Comparison of ENCODE assay signal across 8 mouse cellular contexts in genomic region chr15:101339537-101339936, GRCm38 (mm10). TPM values are rescaled to one million over a fixed set of nuclear protein-coding genes. Genes with fewer than 3 reads are reported as not detected.
DNase-seq lines count a peak whose midpoint lies in the region; ATAC-seq and TF ChIP-seq lines count a peak whose summit lies in the region.

No protein-coding gene starts in this region.

- WGBS in embryonic facial prominence, embryonic 15.5 days, result 0% methylated on average over 2 of the region's 2 CpGs
- WGBS in heart, embryonic 12.5 days, result 0% methylated on average over 2 of the region's 2 CpGs
- 0% methylated on average over 2 of the region's 2 CpGs for WGBS in kidney, postnatal 0 days
- 0% methylated on average over 2 of the region's 2 CpGs for WGBS in liver, adult 2 months
- 0% methylated on average over 2 of the region's 2 CpGs for WGBS in stomach, embryonic 14.5 days

- no peak overlapping the region for H3K9ac ChIP-seq in embryonic facial prominence, embryonic 15.5 days
- H3K9ac ChIP-seq in heart, embryonic 12.5 days, result no peak overlapping the region
- H3K9ac ChIP-seq in kidney, postnatal 0 days (ENCODE audit: low read depth, low read length), result no peak overlapping the region
- no peak overlapping the region for H3K9ac ChIP-seq in liver, adult 2 months (ENCODE audit: low read depth, low read length)
- H3K9ac ChIP-seq in stomach, embryonic 14.5 days (replicated peaks; ENCODE audit: low read depth, low read length), result no peak overlapping the region

- TF ChIP-seq POLR2A in bone marrow macrophage, adult 2 months (IDR thresholded peaks at IDR 0.05; ENCODE audit: borderline replicate concordance, low read depth, low read length), result no peak
- no peak for TF ChIP-seq POLR2A in liver, adult 2 months (IDR thresholded peaks at IDR 0.05; ENCODE audit: extremely low read depth, insufficient read depth, low read length)

- H3K36me3 ChIP-seq in embryonic facial prominence, embryonic 15.5 days, result no peaks in the 10 kb centered on the region
- H3K36me3 ChIP-seq in heart, embryonic 12.5 days, result no peaks in the 10 kb centered on the region
- no peaks in the 10 kb centered on the region for H3K36me3 ChIP-seq in kidney, postnatal 0 days (ENCODE audit: insufficient read depth, low read length)
- H3K36me3 ChIP-seq in liver, adult 2 months (ENCODE audit: control insufficient read depth, insufficient read depth, low read length), result no peaks in the 10 kb centered on the region
- no peaks in the 10 kb centered on the region for H3K36me3 ChIP-seq in stomach, embryonic 14.5 days (ENCODE audit: control insufficient read depth, insufficient read depth, low read length)

- TF ChIP-seq CTCF in bone marrow macrophage, adult 2 months (IDR thresholded peaks at IDR 0.05; ENCODE audit: low read depth, low read length), result peak; percentile 96
- peak; percentile 97 for TF ChIP-seq CTCF in kidney, postnatal 0 days (IDR thresholded peaks at IDR 0.05; ENCODE audit: low read depth)
- TF ChIP-seq CTCF in liver, adult 2 months (IDR thresholded peaks at IDR 0.05; ENCODE audit: low read depth, low read length), result peak; percentile 79

- no peaks in the 10 kb centered on the region for H3K27me3 ChIP-seq in embryonic facial prominence, embryonic 15.5 days
- H3K27me3 ChIP-seq in heart, embryonic 12.5 days (replicated peaks), result peaks cover 5% of the 10 kb centered on the region; the same call in 1 of the 2 replicates
- H3K27me3 ChIP-seq in kidney, postnatal 0 days (ENCODE audit: insufficient read depth, low read length), result no peaks in the 10 kb centered on the region
- no peaks in the 10 kb centered on the region for H3K27me3 ChIP-seq in liver, adult 2 months (ENCODE audit: control insufficient read depth, insufficient read depth, low read length)
- H3K27me3 ChIP-seq in stomach, embryonic 14.5 days (ENCODE audit: control insufficient read depth, insufficient read depth, low read length), result no peaks in the 10 kb centered on the region

- no peaks in the 10 kb centered on the region for H3K9me3 ChIP-seq in embryonic facial prominence, embryonic 15.5 days (replicated peaks)
- no peaks in the 10 kb centered on the region for H3K9me3 ChIP-seq in heart, embryonic 12.5 days (replicated peaks)
- no peaks in the 10 kb centered on the region for H3K9me3 ChIP-seq in kidney, postnatal 0 days (replicated peaks; ENCODE audit: low read length)
- no peaks in the 10 kb centered on the region for H3K9me3 ChIP-seq in stomach, embryonic 14.5 days (ENCODE audit: control insufficient read depth, low read depth, low read length)

- H3K79me2 ChIP-seq in liver, adult 2 months (ENCODE audit: control insufficient read depth, insufficient read depth, low read length), result no peaks in the 10 kb centered on the region

- peak; percentile 70; the same call in 1 of the 2 replicates for ATAC-seq in embryonic facial prominence, embryonic 15.5 days (ENCODE audit: insufficient number of reproducible peaks, low FRiP score, low TSS enrichment, low read depth)
- ATAC-seq in heart, embryonic 12.5 days (ENCODE audit: insufficient number of reproducible peaks, low FRiP score), result 0 out of 2 replicates have a peak, but pooled peaks have one; percentile 47
- peak; percentile 69 for ATAC-seq in kidney, postnatal 0 days (replicated peaks; ENCODE audit: low FRiP score, low read depth)
- peak; percentile 85; the same call in 1 of the 2 replicates for ATAC-seq in stomach, embryonic 14.5 days (ENCODE audit: insufficient number of reproducible peaks, insufficient read depth, low FRiP score, low read depth)

- no peak overlapping the region for H3K4me2 ChIP-seq in embryonic facial prominence, embryonic 15.5 days (replicated peaks)
- H3K4me2 ChIP-seq in heart, embryonic 12.5 days, result no peak overlapping the region
- H3K4me2 ChIP-seq in kidney, postnatal 0 days (ENCODE audit: low read length), result no peak overlapping the region
- H3K4me2 ChIP-seq in stomach, embryonic 14.5 days (replicated peaks; ENCODE audit: low read depth, low read length), result no peak overlapping the region

- DNase-seq in A20 (ENCODE audit: low read depth, low spot score), result peak; percentile 83
- peak; percentile 92 for DNase-seq in kidney, postnatal 0 days (ENCODE audit: low spot score)
- DNase-seq in liver, adult 2 months (ENCODE audit: extremely low read depth, low read depth, low spot score), result peak; percentile 53
- DNase-seq in neural tube, embryonic 10.5 days (ENCODE audit: extremely low spot score, low spot score), result peak; percentile 86

- no peak overlapping the region for H3K27ac ChIP-seq in bone marrow macrophage, adult 2 months (ENCODE audit: insufficient read depth, low read depth, low read length)
- peak overlapping the region; percentile 24; the same call in 1 of the 2 replicates for H3K27ac ChIP-seq in embryonic facial prominence, embryonic 15.5 days (replicated peaks)
- no peak overlapping the region for H3K27ac ChIP-seq in heart, embryonic 12.5 days (ENCODE audit: poor library complexity, severe bottlenecking)
- no peak overlapping the region for H3K27ac ChIP-seq in kidney, postnatal 0 days
- no peak overlapping the region for H3K27ac ChIP-seq in liver, adult 2 months (replicated peaks; ENCODE audit: insufficient read depth, low read depth, low read length)
- H3K27ac ChIP-seq in stomach, embryonic 14.5 days (ENCODE audit: low read length), result peak overlapping the region; percentile 22; the same call in 1 of the 2 replicates

- peaks cover 31% of the 10 kb centered on the region for H3K4me1 ChIP-seq in bone marrow macrophage, adult 2 months (ENCODE audit: control insufficient read depth, insufficient read depth, low read length)
- H3K4me1 ChIP-seq in embryonic facial prominence, embryonic 15.5 days, result peaks cover 24% of the 10 kb centered on the region; the same call in 1 of the 2 replicates
- peaks cover 11% of the 10 kb centered on the region for H3K4me1 ChIP-seq in heart, embryonic 12.5 days (replicated peaks)
- no peaks in the 10 kb centered on the region for H3K4me1 ChIP-seq in kidney, postnatal 0 days (replicated peaks; ENCODE audit: insufficient read depth, low read length)
- no peaks in the 10 kb centered on the region for H3K4me1 ChIP-seq in liver, adult 2 months (ENCODE audit: control insufficient read depth, insufficient read depth, low read length)
- H3K4me1 ChIP-seq in stomach, embryonic 14.5 days (ENCODE audit: control insufficient read depth, insufficient read depth, low read length), result no peaks in the 10 kb centered on the region

- no peak overlapping the region for H3K4me3 ChIP-seq in bone marrow macrophage, adult 2 months (ENCODE audit: insufficient read depth, low read length)
- H3K4me3 ChIP-seq in embryonic facial prominence, embryonic 15.5 days (replicated peaks), result no peak overlapping the region
- H3K4me3 ChIP-seq in heart, embryonic 12.5 days, result no peak overlapping the region
- no peak overlapping the region for H3K4me3 ChIP-seq in kidney, postnatal 0 days (replicated peaks; ENCODE audit: low read depth, low read length)
- H3K4me3 ChIP-seq in liver, adult 2 months (ENCODE audit: insufficient read depth, low read depth, low read length), result no peak overlapping the region
- no peak overlapping the region for H3K4me3 ChIP-seq in stomach, embryonic 14.5 days (ENCODE audit: low read depth, low read length)

RNA-seq across cellular contexts. Expression of gene Krt80, which starts 30.4 kb away (rescaled TPM):
- polyA plus RNA-seq in bone marrow macrophage, adult 2 months (2012; ENCODE audit: insufficient read depth, insufficient read length, missing spikeins), result 14.8 and 15.6 TPM in 2 replicates
- 26.9 and 33.5 TPM in 2 replicates for polyA plus RNA-seq in embryonic facial prominence, embryonic 15.5 days (2015; fragmentation: Nextera tagmentation; extraction: Ambion mirVana)
- polyA plus RNA-seq in heart, embryonic 12.5 days (2016; fragmentation: Nextera tagmentation; extraction: Ambion mirVana), result 7.0 and 7.5 TPM in 2 replicates
- polyA plus RNA-seq in kidney, postnatal 0 days (2015; fragmentation: Nextera tagmentation; extraction: Ambion mirVana), result 1.9 and 2.2 TPM in 2 replicates
- 0.07 and 0.09 TPM in 2 replicates for total RNA-seq in liver, adult 2 months (2014; rRNA removed)
- polyA plus RNA-seq in liver, adult 2 months (2012; rRNA removed), result 0.15 and 0.46 TPM in 2 replicates
- 2.4 and 4.0 TPM in 2 replicates for polyA plus RNA-seq in stomach, embryonic 14.5 days (2014; fragmentation: Nextera tagmentation; extraction: Ambion mirVana)

RNA-seq across cellular contexts. Expression of gene 6030408B16Rik, which starts 46.5 kb away (rescaled TPM):
- not detected in 2 replicates for polyA plus RNA-seq in bone marrow macrophage, adult 2 months (2012; ENCODE audit: insufficient read depth, insufficient read length, missing spikeins)
- polyA plus RNA-seq in embryonic facial prominence, embryonic 15.5 days (2015; fragmentation: Nextera tagmentation; extraction: Ambion mirVana), result 1.3 and 1.5 TPM in 2 replicates
- 0.73 and 0.83 TPM in 2 replicates for polyA plus RNA-seq in heart, embryonic 12.5 days (2016; fragmentation: Nextera tagmentation; extraction: Ambion mirVana)
- 23.3 and 24.5 TPM in 2 replicates for polyA plus RNA-seq in kidney, postnatal 0 days (2015; fragmentation: Nextera tagmentation; extraction: Ambion mirVana)
- not detected in 2 replicates for total RNA-seq in liver, adult 2 months (2014; rRNA removed)
- 0.10 TPM in 1 of 2 replicates, not detected in the other for polyA plus RNA-seq in liver, adult 2 months (2012; rRNA removed)
- 20.1 and 25.0 TPM in 2 replicates for polyA plus RNA-seq in stomach, embryonic 14.5 days (2014; fragmentation: Nextera tagmentation; extraction: Ambion mirVana)

RNA-seq across cellular contexts. Expression of gene Atg101, which starts 55.5 kb away (rescaled TPM):
- 36.4 and 39.1 TPM in 2 replicates for polyA plus RNA-seq in bone marrow macrophage, adult 2 months (2012; ENCODE audit: insufficient read depth, insufficient read length, missing spikeins)
- polyA plus RNA-seq in embryonic facial prominence, embryonic 15.5 days (2015; fragmentation: Nextera tagmentation; extraction: Ambion mirVana), result 69.9 and 71.9 TPM in 2 replicates
- polyA plus RNA-seq in heart, embryonic 12.5 days (2016; fragmentation: Nextera tagmentation; extraction: Ambion mirVana), result 46.6 and 49.7 TPM in 2 replicates
- polyA plus RNA-seq in kidney, postnatal 0 days (2015; fragmentation: Nextera tagmentation; extraction: Ambion mirVana), result 77.1 and 79.5 TPM in 2 replicates
- 55.3 and 63.2 TPM in 2 replicates for total RNA-seq in liver, adult 2 months (2014; rRNA removed)
- polyA plus RNA-seq in liver, adult 2 months (2012; rRNA removed), result 89.3 and 94.5 TPM in 2 replicates
- 63.5 and 64.1 TPM in 2 replicates for polyA plus RNA-seq in stomach, embryonic 14.5 days (2014; fragmentation: Nextera tagmentation; extraction: Ambion mirVana)

Comparison
In these comparisons a context has a peak if more than half of its experiments do, and no peak if none do; other contexts are left out.
1. H3K27ac ChIP-seq: peak in embryonic facial prominence, embryonic 15.5 days (single experiment) and stomach, embryonic 14.5 days (single experiment); none in bone marrow macrophage, adult 2 months (single experiment), heart, embryonic 12.5 days (single experiment), kidney, postnatal 0 days (single experiment) and liver, adult 2 months (single experiment).
2. Peak in every context shown above with its lines, with median percentiles within 50 percentile points of each other: DNase-seq, CTCF ChIP-seq and ATAC-seq.